Mouse (Mus musculus) liver, embryonic 16.5 days (tissue): Measurements from ENCODE around the gene Plcd4. TPM values are rescaled to one million over a fixed set of nuclear protein-coding genes. Genes with fewer than 3 reads are reported as not detected.

Source experiments
- microRNA-seq: library from miRNA; unstranded; fragments of <30 nt; microRNA quantifications from one replicate; pipeline ENCODE4, GENCODE M21; 2016
- polyA plus RNA-seq: library from polyadenylated mRNA; unstranded; fragments of >200 nt; fragmentation: Nextera tagmentation; extraction: Ambion mirVana; gene quantifications from 2 replicates; pipeline ENCODE4 v1.2.1, GENCODE M21; 2015

Gene Plcd4
- polyA plus RNA-seq, 1 experiment from 2014 or later, result 0.40 TPM

Small RNA genes lying within 50 kb of the gene (microRNA-seq; reads per million reads assigned to microRNA genes)
- gene Gm25035, result not detected

Other genes with a start within 250 kb of the Plcd4 start
- gene Tmbim1, start 237.3 kb upstream of the Plcd4 start, polyA plus RNA-seq, result 16.5 and 18.8 TPM in 2 replicates
- 0.05 and 0.08 TPM in 2 replicates for gene Catip, start 180.8 kb upstream of the Plcd4 start, polyA plus RNA-seq
- 17.4 and 17.9 TPM in 2 replicates for gene Slc11a1, start 167.7 kb upstream of the Plcd4 start, polyA plus RNA-seq
- gene Ctdsp1, start 151.4 kb upstream of the Plcd4 start, polyA plus RNA-seq, result 45.9 and 48.6 TPM in 2 replicates
- gene Vil1, start 133.5 kb upstream of the Plcd4 start, polyA plus RNA-seq, result 0.69 and 1.6 TPM in 2 replicates
- gene Cnot9, start 36.8 kb upstream of the Plcd4 start, polyA plus RNA-seq, result 27.2 and 28.9 TPM in 2 replicates
- 11.5 and 12.1 TPM in 2 replicates for gene Usp37, start 1.4 kb downstream of the Plcd4 start, polyA plus RNA-seq
- 1.7 and 2.0 TPM in 2 replicates for gene Zfp142, start 45.4 kb downstream of the Plcd4 start, polyA plus RNA-seq
- gene Bcs1l, start 45.4 kb downstream of the Plcd4 start, polyA plus RNA-seq, result 8.4 and 8.5 TPM in 2 replicates
- gene Rnf25, start 58.5 kb downstream of the Plcd4 start, polyA plus RNA-seq, result 11.2 and 11.9 TPM in 2 replicates
- gene Stk36, start 58.6 kb downstream of the Plcd4 start, polyA plus RNA-seq, result 0.19 and 0.26 TPM in 2 replicates
- gene Ttll4, start 118.9 kb downstream of the Plcd4 start, polyA plus RNA-seq, result 4.3 and 4.6 TPM in 2 replicates
- gene Cyp27a1, start 170.7 kb downstream of the Plcd4 start, polyA plus RNA-seq, result 7.5 and 8.9 TPM in 2 replicates
- 0.19 and 0.25 TPM in 2 replicates for gene Prkag3, start 206.3 kb downstream of the Plcd4 start, polyA plus RNA-seq
- 0.06 and 0.11 TPM in 2 replicates for gene Wnt6, start 229.0 kb downstream of the Plcd4 start, polyA plus RNA-seq
- not detected in 2 replicates for gene Wnt10a, start 248.6 kb downstream of the Plcd4 start, polyA plus RNA-seq